Mouse (Mus musculus) kidney, postnatal 0 days (tissue): ENCODE results near the gene Fhod1. TPM values are rescaled to one million over a fixed set of nuclear protein-coding genes. Genes with fewer than 3 reads are reported as not detected.

ENCODE experiments used
- ATAC-seq: fragments of 200-750 bp; cut with Nextera tagmentation; replicated peaks from 2 replicates; pipeline ENCODE4 v1.8.0; 2017; ENCODE audit warnings: low read depth, moderate number of reproducible peaks, moderate TSS enrichment, moderate library complexity; ENCODE audit not compliant: low FRiP score
- DNase-seq: peaks from one replicate; pipeline ENCODE4 v3.0.0-alpha.2; 2016; ENCODE audit warnings: low spot score
- H3K27ac ChIP-seq: fragments of 300-500 bp; sonication (generic); 2 replicates; pipeline ENCODE4 v1.5.1; 2014; ENCODE audit warnings: mild to moderate bottlenecking
- H3K27me3 ChIP-seq: fragments of 300-500 bp; sonication (generic); 2 replicates; pipeline ENCODE4 v1.6.1; 2014; ENCODE audit warnings: low read length, mixed read lengths; ENCODE audit not compliant: insufficient read depth
- H3K36me3 ChIP-seq: fragments of 300-500 bp; sonication (generic); 2 replicates; pipeline ENCODE4 v1.6.1; 2014; ENCODE audit warnings: low read length, mixed read lengths; ENCODE audit not compliant: insufficient read depth
- H3K4me1 ChIP-seq: fragments of 300-500 bp; sonication (generic); replicated peaks from 2 replicates; pipeline ENCODE4 v1.6.1; 2014; ENCODE audit warnings: antibody characterized with exemption, low read length, mixed read lengths; ENCODE audit not compliant: insufficient read depth
- H3K4me2 ChIP-seq: fragments of 300-500 bp; sonication (generic); 2 replicates; pipeline ENCODE4 v1.6.1; 2014; ENCODE audit warnings: mild to moderate bottlenecking, low read length, moderate library complexity, mixed read lengths
- H3K4me3 ChIP-seq: fragments of 300-500 bp; sonication (generic); replicated peaks from 2 replicates; pipeline ENCODE4 v1.5.1; 2014; ENCODE audit warnings: low read depth, low read length
- H3K9ac ChIP-seq: fragments of 300-500 bp; sonication (generic); 2 replicates; pipeline ENCODE4 v1.6.1; 2014; ENCODE audit warnings: low read depth, low read length
- H3K9me3 ChIP-seq: fragments of 300-500 bp; sonication (generic); replicated peaks from 2 replicates; pipeline ENCODE4 v1.6.1; 2016; ENCODE audit warnings: low read length, inconsistent platforms, mixed read lengths
- CTCF ChIP-seq: IDR thresholded peaks from 2 replicates; pipeline ENCODE4 v1.5.1; 2016; ENCODE audit warnings: antibody characterized with exemption, low read depth, mild to moderate bottlenecking, moderate library complexity
- WGBS: fragments of 180-500 bp; shearing (Covaris S2); extraction: QIAGEN DNeasy Blood & Tissue Kit; methylation state at CpG from one replicate; pipeline ENCODE4 v1.1.7; 2014; 5-methylcytosine and 5-hydroxymethylcytosine counted together
- polyA plus RNA-seq: library from polyadenylated mRNA; unstranded; fragments of >200 nt; fragmentation: Nextera tagmentation; extraction: Ambion mirVana; gene quantifications from 2 replicates; pipeline ENCODE4 v1.2.1, GENCODE M21; 2015

Gene Fhod1
- polyA plus RNA-seq, 1 experiment from 2014 or later: 1.8 TPM

- 30% methylated on average over 4 of the region's 4 CpGs for WGBS
- no peak for ATAC-seq
- Histone ChIP-seq H3K4me3 (no peak overlapping the region), H3K4me1 (no peaks in the 10 kb centered on the region; the same call in 1 of the 2 replicates), H3K27me3 (no peaks in the 10 kb centered on the region), H3K36me3 (peaks cover 29% of the 10 kb centered on the region), H3K9ac (no peak overlapping the region), H3K27ac (no peak overlapping the region), H3K4me2 (no peak overlapping the region), H3K9me3 (no peaks in the 10 kb centered on the region)
- DNase-seq: no peak
- no peak for TF ChIP-seq CTCF
Observed at GRCm38 (mm10) chr8:105338992-105339391, 8.8 kb downstream of the Fhod1 start.

DNA sequence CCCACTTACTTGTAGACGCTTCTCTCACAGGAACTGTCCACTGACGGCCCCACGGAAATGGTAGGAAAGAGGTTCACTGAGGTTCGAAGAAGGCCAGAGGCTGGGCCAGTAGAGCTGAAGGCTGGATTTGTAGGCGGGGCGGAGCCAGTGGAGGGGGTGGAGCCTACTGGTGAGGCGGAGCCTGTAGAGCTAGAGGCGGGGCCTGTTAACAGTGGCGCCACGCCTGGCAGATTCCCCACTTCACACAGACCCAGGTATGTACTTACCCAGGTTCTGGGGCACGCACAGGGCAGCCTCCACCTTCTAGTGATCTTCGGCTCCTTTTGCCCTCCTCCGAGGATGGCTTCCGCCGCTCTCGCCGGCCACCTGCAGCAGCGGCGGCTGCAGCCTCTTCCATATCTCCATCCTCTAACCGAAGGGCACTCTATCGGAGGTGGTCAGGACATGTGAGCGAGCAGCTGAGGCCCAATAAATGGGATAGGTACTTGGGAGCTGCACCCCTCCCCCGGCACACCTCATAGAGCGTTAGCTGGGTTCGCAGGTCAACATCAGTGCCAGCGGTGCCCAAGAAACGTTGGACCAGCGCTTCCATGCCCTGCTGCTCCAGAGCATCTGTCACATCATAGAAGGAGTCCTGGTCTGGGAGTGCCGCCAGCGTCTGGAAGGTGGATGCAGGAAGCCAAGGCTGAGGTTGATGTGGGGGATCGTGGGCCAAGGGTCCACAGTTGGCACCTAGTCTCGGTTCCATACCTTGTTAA lies 11.2 kb downstream of the Fhod1 start:
- Histone ChIP-seq H3K36me3 (peaks cover 46% of the 10 kb centered on the region), H3K9me3 (no peaks in the 10 kb centered on the region), H3K4me1 (no peaks in the 10 kb centered on the region; the same call in 1 of the 2 replicates), H3K9ac (no peak overlapping the region), H3K4me3 (no peak overlapping the region), H3K27me3 (no peaks in the 10 kb centered on the region), H3K27ac (no peak overlapping the region), H3K4me2 (no peak overlapping the region)
- DNase-seq (no peak), ATAC-seq (peak; percentile 24; the same call in 1 of the 2 replicates)
- TF ChIP-seq CTCF: no peak
- 65% methylated on average over 32 of the region's 32 CpGs for whole genome bisulfite sequencing

DNA sequence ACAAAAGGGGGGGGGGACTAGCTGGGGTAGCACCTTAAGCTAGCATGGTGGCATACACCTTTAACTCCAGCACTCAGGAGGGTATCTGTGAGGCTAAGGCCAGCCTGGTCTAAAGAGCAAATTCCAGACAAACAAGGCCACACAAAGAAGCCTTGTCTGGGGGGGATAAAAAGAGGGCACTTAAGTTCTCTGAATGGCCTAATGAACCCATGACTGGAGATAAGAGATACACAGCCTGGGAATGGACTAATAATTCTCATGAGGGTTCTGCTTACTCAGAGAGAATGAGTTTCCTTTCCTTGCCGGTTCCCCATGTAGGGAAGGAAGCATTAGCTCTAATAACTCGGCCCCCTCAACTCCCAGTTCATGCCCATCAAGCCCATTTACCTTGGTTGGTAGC lies 15.2 kb downstream of the Fhod1 start:
- Histone ChIP-seq H3K36me3 (peaks cover 77% of the 10 kb centered on the region), H3K4me1 (0 out of 2 replicates have a peak, but pooled peaks cover under 1% of the 10 kb centered on the region), H3K27me3 (no peaks in the 10 kb centered on the region), H3K9ac (no peak overlapping the region), H3K4me2 (no peak overlapping the region), H3K27ac (no peak overlapping the region), H3K4me3 (no peak overlapping the region), H3K9me3 (no peaks in the 10 kb centered on the region)
- no peak for TF ChIP-seq CTCF
- ATAC-seq (no peak), DNase-seq (no peak)
- 64% methylated on average over 2 of the region's 2 CpGs for WGBS

GRCm38 (mm10) chr8:105331931-105332330 lies 15.8 kb downstream of the Fhod1 start:
- ATAC-seq: no peak
- Histone ChIP-seq H3K9ac (no peak overlapping the region), H3K27me3 (no peaks in the 10 kb centered on the region), H3K27ac (no peak overlapping the region), H3K4me2 (no peak overlapping the region), H3K4me1 (0 out of 2 replicates have a peak, but pooled peaks cover 5% of the 10 kb centered on the region), H3K36me3 (peaks cover 72% of the 10 kb centered on the region), H3K9me3 (no peaks in the 10 kb centered on the region), H3K4me3 (no peak overlapping the region)
- DNase-seq: no peak
- no peak for TF ChIP-seq CTCF
- 94% methylated on average over 9 of the region's 9 CpGs for WGBS

GRCm38 (mm10) chr8:105331469-105331868 lies 16.3 kb downstream of the Fhod1 start:
- 0 out of 2 replicates have a peak, but pooled peaks cover 5% of the 10 kb centered on the region for H3K4me1 ChIP-seq
- no peak overlapping the region for H3K27ac ChIP-seq
- DNase-seq: no peak
- no peak for TF ChIP-seq CTCF
- no peak overlapping the region for H3K4me3 ChIP-seq
- peaks cover 68% of the 10 kb centered on the region for H3K36me3 ChIP-seq
- no peak overlapping the region for H3K4me2 ChIP-seq
- 91% methylated on average over 22 of the region's 22 CpGs for WGBS
- H3K9ac ChIP-seq: no peak overlapping the region
- H3K9me3 ChIP-seq: no peaks in the 10 kb centered on the region
- ATAC-seq: no peak
- H3K27me3 ChIP-seq: no peaks in the 10 kb centered on the region

- H3K9ac ChIP-seq: no peak overlapping the region
- no peak overlapping the region for H3K4me3 ChIP-seq
- H3K9me3 ChIP-seq: no peaks in the 10 kb centered on the region
- WGBS: 91% methylated on average over 12 of the region's 12 CpGs
- H3K27me3 ChIP-seq: no peaks in the 10 kb centered on the region
- TF ChIP-seq CTCF: no peak
- H3K4me1 ChIP-seq: peaks cover 9% of the 10 kb centered on the region
- peaks cover 56% of the 10 kb centered on the region for H3K36me3 ChIP-seq
- H3K27ac ChIP-seq: no peak overlapping the region
- H3K4me2 ChIP-seq: no peak overlapping the region
- DNase-seq: no peak
- no peak for ATAC-seq
Observed at GRCm38 (mm10) chr8:105330325-105330724, 17.4 kb downstream of the Fhod1 start.
